Mouse (Mus musculus): ENCODE data around the gene Chp1. TPM values are rescaled to one million over a fixed set of nuclear protein-coding genes. Genes with fewer than 3 reads are reported as not detected.
"Not testable (repeated sequence)": the region's sequence is repeated elsewhere in the genome, so short reads cannot be mapped to it uniquely, and the experiment has no call there.

The Chp1 gene
- total RNA-seq, 2 experiments from 2014 or later: 116 to 119 TPM

DNA sequence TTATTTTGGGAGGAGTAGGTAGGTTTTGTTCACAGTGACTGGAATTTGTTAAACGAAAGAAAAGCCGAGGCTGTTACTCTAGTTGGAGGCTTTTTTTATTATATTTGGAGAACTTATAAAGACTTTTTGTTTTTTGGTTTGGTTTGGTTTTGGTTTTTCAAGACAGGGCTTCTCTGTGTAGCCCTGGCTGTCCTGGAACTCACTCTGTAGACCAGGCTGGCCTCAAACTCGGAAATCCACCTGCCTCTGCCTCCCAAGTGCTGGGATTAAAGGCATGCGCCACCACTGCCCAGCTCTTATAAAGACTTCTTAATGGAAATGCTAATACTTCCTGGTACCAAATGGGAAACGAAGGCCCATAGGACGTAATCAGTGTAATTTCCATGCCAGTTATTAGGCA, 71.5 kb downstream of the Chp1 start:
- not testable (repeated sequence) for DNase-seq (ENCODE audit: low spot score in 2 of 2)

DNA sequence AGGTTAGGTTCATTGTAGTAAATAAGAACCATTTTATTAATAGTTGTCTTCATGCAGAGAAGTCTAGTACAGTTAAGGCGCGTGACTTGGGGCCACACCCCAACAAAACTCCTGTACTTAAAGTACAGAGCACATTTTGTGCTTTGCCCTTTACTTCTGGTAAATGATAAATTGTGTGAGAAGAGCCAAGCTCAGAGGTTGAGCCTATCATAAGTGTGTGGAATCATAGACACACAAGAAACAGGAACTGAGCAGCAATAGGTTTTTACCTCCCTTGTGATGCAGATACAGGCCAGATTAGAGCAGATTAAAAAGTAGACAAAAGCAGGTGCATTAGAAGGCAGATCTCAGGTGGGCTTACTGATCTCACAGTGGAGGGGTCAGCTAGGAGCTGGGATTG, 73.8 kb downstream of the Chp1 start:
- no peak for DNase-seq (ENCODE audit: low spot score in 2 of 2)

Other genes with a start within 250 kb of the Chp1 start
- gene Dll4, start 221.9 kb upstream of the Chp1 start, total RNA-seq (2021): 1 to 10 TPM; 7.4 to 7.6 TPM
- gene Chac1, start 196.5 kb upstream of the Chp1 start, total RNA-seq (2021): 1 to 10 TPM; 7.6 to 7.8 TPM
- gene Ino80, start 70.0 kb upstream of the Chp1 start, total RNA-seq (2021): 10 to 100 TPM; 19.6 to 20.2 TPM
- gene Exd1, start 70 bp upstream of the Chp1 start, total RNA-seq (2021): 1 to 10 TPM in 1 of 2 experiments, under 1 TPM in 1; 0.76 to 2.1 TPM
- gene Nusap1, start 70.6 kb downstream of the Chp1 start, total RNA-seq (2021): 1 to 10 TPM; 3.5 to 3.7 TPM
- gene Oip5, start 70.8 kb downstream of the Chp1 start, total RNA-seq (2021): 1 to 10 TPM; 3.6 to 4.8 TPM
- 10 to 100 TPM; 27.0 to 27.8 TPM for gene Ndufaf1, start 115.1 kb downstream of the Chp1 start, total RNA-seq (2021)
- 10 to 100 TPM; 58.0 to 63.0 TPM for gene Rtf1, start 127.4 kb downstream of the Chp1 start, total RNA-seq (2021)
- 100 to 1,000 TPM; 115 to 124 TPM for gene Itpka, start 194.6 kb downstream of the Chp1 start, total RNA-seq (2021)
- 1 to 10 TPM; 3.6 to 4.8 TPM for gene Ltk, start 212.7 kb downstream of the Chp1 start, total RNA-seq (2021)
- gene Rpap1, start 239.8 kb downstream of the Chp1 start, total RNA-seq (2021): 10 to 100 TPM; 16.4 to 16.7 TPM

Measured in layer of hippocampus, postnatal 10 days (tissue).